Mouse (Mus musculus) heart, embryonic 15.5 days (tissue): ENCODE measurements at regions not wholly inside any gene's neighbourhood (a gene's known extent, or its start where the extent isn't known, plus 50 kb on each side); places are given as distances from the start of the nearest gene placed in this dataset.
"Not testable (repeated sequence)": the region's sequence is repeated elsewhere in the genome, so short reads cannot be mapped to it uniquely, and the experiment has no call there.

ENCODE experiments used
- ATAC-seq: fragments of 200-750 bp; cut with Nextera tagmentation; replicated peaks from 2 replicates; pipeline ENCODE4 v1.8.0; 2017; ENCODE audit warnings: low read depth, moderate TSS enrichment; ENCODE audit not compliant: insufficient number of reproducible peaks, insufficient read depth, low FRiP score
- H3K27ac ChIP-seq: fragments of 300-500 bp; sonication (generic); 2 replicates; pipeline ENCODE4 v1.5.1; 2015; ENCODE audit warnings: mild to moderate bottlenecking, inconsistent platforms
- H3K27me3 ChIP-seq: fragments of 300-500 bp; sonication (generic); 2 replicates; pipeline ENCODE4 v1.6.1; 2015; ENCODE audit warnings: inconsistent platforms
- H3K36me3 ChIP-seq: fragments of 300-500 bp; sonication (generic); 2 replicates; pipeline ENCODE4 v1.6.1; 2015; ENCODE audit warnings: mild to moderate bottlenecking, inconsistent platforms
- H3K4me1 ChIP-seq: fragments of 300-500 bp; sonication (generic); replicated peaks from 2 replicates; pipeline ENCODE4 v1.6.1; 2015; ENCODE audit warnings: inconsistent platforms
- H3K4me2 ChIP-seq: fragments of 300-500 bp; sonication (generic); 2 replicates; pipeline ENCODE4 v1.6.1; 2015; ENCODE audit warnings: inconsistent platforms, mild to moderate bottlenecking, moderate library complexity
- H3K4me3 ChIP-seq: fragments of 300-500 bp; sonication (generic); 2 replicates; pipeline ENCODE4 v1.5.1; 2015; ENCODE audit warnings: mild to moderate bottlenecking, inconsistent platforms
- H3K9ac ChIP-seq: fragments of 300-500 bp; sonication (generic); 2 replicates; pipeline ENCODE4 v1.6.1; 2015; ENCODE audit warnings: mild to moderate bottlenecking, inconsistent platforms
- H3K9me3 ChIP-seq: fragments of 300-500 bp; sonication (generic); replicated peaks from 2 replicates; pipeline ENCODE4 v1.6.1; 2016; ENCODE audit warnings: inconsistent platforms
- WGBS: fragments of 180-500 bp; shearing (Covaris S2); methylation state at CpG from one replicate; pipeline ENCODE4 v1.1.7; 2015; ENCODE audit warnings: mixed read lengths; 5-methylcytosine and 5-hydroxymethylcytosine counted together

DNA sequence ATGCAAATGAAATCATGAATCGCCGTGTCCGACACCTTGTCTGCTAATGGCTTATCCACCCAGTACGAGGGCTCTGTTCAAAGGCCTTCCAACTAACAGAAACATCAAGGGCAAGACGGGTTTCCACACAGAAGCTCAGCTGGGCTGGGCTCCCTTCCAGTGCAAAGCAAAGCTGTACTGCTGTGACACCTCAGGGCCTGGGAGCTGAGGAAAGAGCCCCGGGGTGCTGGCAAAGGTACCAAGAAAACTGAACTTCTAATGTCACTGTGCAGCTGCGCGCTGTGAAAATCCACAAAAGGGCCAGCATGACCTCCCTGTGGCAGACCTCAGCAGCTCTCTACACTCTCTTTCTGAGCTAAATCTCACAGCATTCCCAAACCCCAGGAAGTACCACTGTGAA is 173.7 kb upstream of the Pum3 start:
- WGBS, result 18% methylated on average over 8 of the region's 8 CpGs

DNA sequence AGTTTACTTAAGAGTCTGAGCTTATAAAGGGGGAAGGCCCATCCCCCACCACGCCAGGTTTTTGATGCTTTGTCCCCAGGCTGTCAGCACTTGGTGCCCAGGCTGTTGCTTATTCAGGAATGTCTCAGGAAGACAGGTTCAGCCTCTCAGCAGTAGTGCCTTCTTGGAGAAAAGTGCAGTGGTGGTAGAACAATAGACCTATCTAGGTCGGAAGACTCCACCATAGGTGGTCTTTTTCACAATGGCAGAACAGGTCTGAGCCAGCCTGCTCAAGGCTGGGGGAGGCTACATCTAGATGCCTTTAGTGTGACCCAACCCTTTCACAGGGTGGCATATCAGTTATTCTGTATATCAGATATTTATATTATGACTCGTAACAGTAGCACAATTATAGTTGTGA is 171.9 kb upstream of the Pum3 start:
- Histone ChIP-seq H3K4me1 (peaks cover 3% of the 10 kb centered on the region; the same call in 1 of the 2 replicates), H3K36me3 (no peaks in the 10 kb centered on the region), H3K27me3 (no peaks in the 10 kb centered on the region), H3K4me3 (no peak overlapping the region), H3K9ac (no peak overlapping the region), H3K27ac (no peak overlapping the region), H3K4me2 (no peak overlapping the region), H3K9me3 (no peaks in the 10 kb centered on the region)
- whole genome bisulfite sequencing, result 82% methylated on average over 3 of the region's 3 CpGs
- no peak for ATAC-seq

More for the DNA sequence above, 173.7 kb upstream of the Pum3 start:
- Histone ChIP-seq H3K9me3 (no peaks in the 10 kb centered on the region), H3K27me3 (no peaks in the 10 kb centered on the region), H3K4me1 (peaks cover 3% of the 10 kb centered on the region; the same call in 1 of the 2 replicates), H3K27ac (no peak overlapping the region), H3K9ac (no peak overlapping the region), H3K36me3 (no peaks in the 10 kb centered on the region), H3K4me2 (no peak overlapping the region), H3K4me3 (no peak overlapping the region)
- ATAC-seq, result no peak

DNA sequence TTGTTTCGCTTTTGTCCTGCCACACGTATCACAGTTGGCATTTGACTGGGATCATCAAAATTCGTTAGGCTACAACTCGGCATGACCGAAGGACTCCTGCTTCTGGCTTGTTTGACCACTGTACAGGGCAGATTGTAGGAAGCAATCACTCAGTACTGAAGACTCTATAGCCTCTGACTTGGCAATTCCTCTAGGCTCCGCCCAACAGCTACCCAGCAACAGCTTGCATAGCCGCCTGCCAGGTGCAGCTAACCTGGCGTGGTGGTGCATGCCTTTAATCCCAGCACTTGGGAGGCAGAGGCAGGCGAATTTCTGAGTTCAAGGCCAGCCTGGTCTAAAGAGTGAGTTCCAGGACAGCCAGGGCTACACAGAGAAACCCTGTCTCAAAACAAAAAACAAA is 170.8 kb upstream of the Pum3 start:
- not testable (repeated sequence) for H3K4me2 ChIP-seq, ATAC-seq, H3K4me3 ChIP-seq, H3K27me3 ChIP-seq, H3K9ac ChIP-seq, H3K27ac ChIP-seq, H3K36me3 ChIP-seq, H3K9me3 ChIP-seq, H3K4me1 ChIP-seq
- 89% methylated on average over 9 of the region's 9 CpGs for WGBS

DNA sequence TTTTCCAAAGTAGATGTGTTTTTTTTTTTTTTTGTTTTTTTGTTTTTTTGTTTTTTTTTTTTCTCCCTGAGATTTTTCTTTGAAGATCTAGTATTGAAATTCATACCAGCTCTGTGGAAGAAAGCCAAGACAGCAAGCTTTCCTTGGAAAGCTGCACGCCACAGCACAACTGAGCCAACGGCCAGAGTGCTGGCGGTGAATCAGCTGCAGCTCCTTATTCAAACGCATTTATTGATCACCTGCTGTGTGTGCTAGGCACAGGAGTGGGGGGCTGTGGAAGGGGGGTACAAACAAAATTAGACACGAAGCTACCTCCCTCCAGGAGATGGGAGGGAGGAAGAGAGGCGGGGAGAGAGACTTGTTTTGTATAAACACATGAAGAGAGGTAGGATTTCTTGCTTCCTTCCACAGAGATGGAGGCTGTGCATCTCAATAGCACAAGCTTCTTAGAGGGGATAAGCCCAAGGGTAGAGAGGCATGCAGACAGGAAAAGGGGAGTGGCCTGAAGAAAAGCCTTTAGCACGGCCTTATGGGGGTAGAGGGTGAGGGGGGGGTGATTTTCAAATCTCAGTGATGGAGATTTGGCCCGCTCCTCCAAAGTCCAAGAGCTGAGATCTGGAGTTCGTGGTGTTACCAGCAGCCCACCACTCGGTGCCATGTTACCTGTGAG is 170.1 kb upstream of the Pum3 start:
- Histone ChIP-seq H3K4me2 (no peak overlapping the region), H3K27me3 (no peaks in the 10 kb centered on the region), H3K9me3 (no peaks in the 10 kb centered on the region), H3K36me3 (no peaks in the 10 kb centered on the region), H3K9ac (no peak overlapping the region), H3K4me3 (no peak overlapping the region), H3K4me1 (peaks cover 3% of the 10 kb centered on the region; the same call in 1 of the 2 replicates), H3K27ac (no peak overlapping the region)
- no peak for ATAC-seq
- 56% methylated on average over 10 of the region's 10 CpGs for WGBS

DNA sequence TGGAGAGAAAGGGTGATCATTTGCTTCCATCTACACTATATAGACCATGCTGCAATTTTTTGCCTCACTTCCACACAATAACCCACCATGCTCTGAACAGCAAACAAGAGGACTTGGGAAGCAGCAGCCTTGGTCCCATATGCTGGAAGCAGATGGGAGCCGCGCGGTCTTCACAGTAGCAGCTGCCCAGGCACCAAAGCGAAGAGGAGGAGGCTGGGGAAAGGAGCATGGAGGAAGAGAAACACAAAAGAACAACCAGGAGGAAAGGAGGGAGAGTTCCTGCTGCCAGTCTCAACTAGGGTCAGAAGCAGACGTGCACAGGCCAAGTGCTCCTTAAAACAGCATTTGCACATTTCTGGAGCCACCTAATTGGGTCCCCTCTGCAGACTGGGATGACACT is 168.7 kb upstream of the Pum3 start:
- Histone ChIP-seq H3K9ac (no peak overlapping the region), H3K4me1 (peaks cover 3% of the 10 kb centered on the region; the same call in 1 of the 2 replicates), H3K4me2 (no peak overlapping the region), H3K9me3 (no peaks in the 10 kb centered on the region), H3K4me3 (no peak overlapping the region), H3K36me3 (no peaks in the 10 kb centered on the region), H3K27ac (no peak overlapping the region), H3K27me3 (no peaks in the 10 kb centered on the region)
- WGBS, result 82% methylated on average over 5 of the region's 5 CpGs
- ATAC-seq, result no peak

DNA sequence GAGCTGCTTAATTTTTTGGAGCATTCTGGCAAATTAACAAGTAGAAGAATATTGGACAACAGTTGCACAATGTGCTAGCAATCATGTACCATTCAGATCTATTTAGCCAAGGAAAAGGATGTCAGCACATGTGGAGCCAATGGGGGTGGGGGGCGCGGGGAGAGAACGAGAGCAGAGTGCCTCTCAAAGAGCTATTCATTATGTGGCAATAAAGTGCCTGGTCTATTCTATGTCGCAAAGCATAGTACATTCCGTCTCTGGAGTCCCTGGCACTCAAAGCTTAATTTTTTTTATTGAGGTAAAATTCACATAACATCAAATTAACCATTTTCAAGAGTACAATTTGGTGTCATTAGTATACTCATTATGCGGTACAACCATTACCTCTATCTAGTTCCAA is 155.9 kb upstream of the Pum3 start:
- Histone ChIP-seq H3K36me3 (no peaks in the 10 kb centered on the region), H3K27me3 (no peaks in the 10 kb centered on the region), H3K4me3 (no peak overlapping the region), H3K27ac (no peak overlapping the region), H3K4me1 (peaks cover 14% of the 10 kb centered on the region), H3K9me3 (no peaks in the 10 kb centered on the region), H3K4me2 (no peak overlapping the region), H3K9ac (no peak overlapping the region)
- no peak for ATAC-seq
- 88% methylated on average over 6 of the region's 6 CpGs for WGBS

DNA sequence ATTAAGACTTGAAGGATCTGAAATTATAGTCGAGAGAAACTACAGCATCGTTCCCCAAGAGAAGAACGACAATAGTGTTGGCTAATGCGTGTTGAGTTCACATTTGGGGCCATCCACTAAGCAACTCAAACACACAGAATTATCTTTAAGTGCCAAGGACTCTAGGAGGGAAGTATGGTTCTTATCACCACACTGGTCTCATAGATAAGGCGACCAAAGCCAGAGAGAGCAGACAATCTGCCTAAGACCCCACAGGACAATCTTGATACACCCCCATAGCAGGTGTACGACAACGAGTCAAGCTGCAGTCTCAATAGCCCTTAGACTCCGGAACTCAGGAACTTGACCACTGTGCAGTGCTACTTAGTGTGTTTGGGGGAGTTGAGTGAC is 152.5 kb upstream of the Pum3 start:
- H3K4me3 ChIP-seq, result no peak overlapping the region
- no peak for ATAC-seq
- 23% methylated on average over 8 of the region's 8 CpGs for WGBS

DNA sequence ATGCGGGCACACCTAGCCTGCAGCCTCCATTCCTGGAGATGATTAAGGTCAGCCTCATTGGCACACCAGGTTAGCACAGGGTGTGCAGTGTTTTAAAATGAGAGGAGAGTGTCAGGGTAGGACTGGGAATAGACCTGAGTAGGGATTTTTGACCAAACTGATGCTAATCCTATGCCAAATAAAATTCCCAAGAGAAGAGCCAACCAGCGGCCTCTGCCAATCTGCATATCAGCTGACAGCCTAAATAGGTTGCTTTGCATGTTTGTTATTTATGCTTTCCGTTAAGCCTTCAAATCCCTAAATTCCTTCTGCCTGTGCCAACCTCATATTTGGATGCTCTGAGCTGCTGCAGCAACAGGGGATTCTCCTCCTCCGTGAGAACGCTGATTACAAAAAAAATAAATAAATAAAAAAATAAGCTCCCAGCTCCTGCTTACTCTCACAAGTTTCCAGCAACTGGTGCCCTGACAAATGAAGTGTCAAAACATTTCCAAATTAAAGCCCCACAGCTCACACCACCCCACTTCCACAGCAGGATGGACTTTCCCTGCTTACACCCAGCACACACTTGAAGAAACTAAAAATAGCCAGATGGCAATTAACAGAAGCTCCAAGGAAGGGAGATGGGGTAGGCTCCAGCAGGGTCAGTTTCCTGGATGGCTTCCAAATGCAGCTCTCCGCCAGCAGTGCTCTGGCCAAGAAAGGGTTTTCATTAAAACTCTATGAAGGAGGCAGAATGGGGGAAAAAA is 151.9 kb upstream of the Pum3 start:
- 21% methylated on average over 6 of the region's 6 CpGs for WGBS
- Histone ChIP-seq H3K36me3 (no peaks in the 10 kb centered on the region), H3K9me3 (no peaks in the 10 kb centered on the region), H3K4me2 (peak overlapping the region; percentile 45), H3K27ac (peak overlapping the region; percentile 42), H3K4me3 (peak overlapping the region; percentile 15), H3K4me1 (peaks cover 14% of the 10 kb centered on the region), H3K9ac (no peak overlapping the region), H3K27me3 (no peaks in the 10 kb centered on the region)
- ATAC-seq, result peak; percentile 60; the same call in 1 of the 2 replicates

More for the DNA sequence above, 152.5 kb upstream of the Pum3 start:
- H3K4me1 ChIP-seq, result peaks cover 14% of the 10 kb centered on the region
- no peaks in the 10 kb centered on the region for H3K9me3 ChIP-seq
- no peaks in the 10 kb centered on the region for H3K27me3 ChIP-seq
- peak overlapping the region; percentile 42; the same call in 1 of the 2 replicates for H3K27ac ChIP-seq
- H3K9ac ChIP-seq, result no peak overlapping the region
- H3K4me2 ChIP-seq, result peak overlapping the region; percentile 45
- H3K36me3 ChIP-seq, result no peaks in the 10 kb centered on the region

DNA sequence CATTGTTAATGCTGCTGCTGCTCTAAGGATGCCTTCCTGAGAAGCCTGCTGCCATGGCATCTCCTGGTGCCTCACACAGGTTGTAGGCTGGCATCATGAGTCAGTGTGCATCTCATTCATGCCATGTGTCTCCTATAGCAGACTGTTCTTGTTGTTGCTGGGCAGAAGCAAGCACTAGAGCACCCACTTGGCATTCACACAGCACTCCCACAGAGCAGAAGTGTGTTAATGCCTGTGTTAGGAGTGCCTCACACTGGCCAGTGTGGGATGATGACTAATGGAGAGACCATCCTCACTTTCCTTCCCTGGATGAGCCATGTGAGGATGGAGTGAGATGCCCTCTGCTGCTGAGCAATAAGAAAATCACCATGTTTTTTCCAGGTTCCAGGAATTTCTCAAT is 146.9 kb upstream of the Pum3 start:
- Histone ChIP-seq H3K36me3 (no peaks in the 10 kb centered on the region), H3K4me2 (no peak overlapping the region), H3K27ac (no peak overlapping the region), H3K27me3 (no peaks in the 10 kb centered on the region), H3K4me1 (peaks cover 5% of the 10 kb centered on the region), H3K4me3 (no peak overlapping the region), H3K9me3 (no peaks in the 10 kb centered on the region), H3K9ac (no peak overlapping the region)
- no peak for ATAC-seq

DNA sequence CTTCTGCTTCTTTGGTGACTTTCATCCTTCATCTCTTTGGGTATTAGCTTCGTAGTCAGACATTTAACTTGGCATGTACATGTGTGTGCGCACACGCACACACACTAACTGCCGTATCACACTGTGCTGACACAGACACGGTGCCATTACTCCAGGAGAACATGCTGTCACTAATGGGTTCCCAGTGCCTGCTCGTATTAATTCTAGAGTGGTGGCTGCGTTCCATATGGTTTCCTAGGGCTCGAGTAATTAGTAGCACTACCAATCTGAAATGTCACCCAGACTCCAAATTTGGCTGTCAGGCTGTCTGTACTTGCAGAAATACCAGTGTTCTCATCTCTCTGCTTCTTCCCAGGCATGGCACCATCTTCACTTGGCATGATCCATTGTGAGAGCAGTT is 137.3 kb upstream of the Pum3 start:
- no peak overlapping the region for H3K27ac ChIP-seq
- ATAC-seq, result no peak
- WGBS, result 88% methylated on average over 8 of the region's 8 CpGs
- H3K27me3 ChIP-seq, result no peaks in the 10 kb centered on the region
- no peak overlapping the region for H3K4me2 ChIP-seq
- no peaks in the 10 kb centered on the region for H3K36me3 ChIP-seq
- H3K9me3 ChIP-seq, result no peaks in the 10 kb centered on the region
- no peak overlapping the region for H3K4me3 ChIP-seq
- H3K9ac ChIP-seq, result no peak overlapping the region
- H3K4me1 ChIP-seq, result no peaks in the 10 kb centered on the region

DNA sequence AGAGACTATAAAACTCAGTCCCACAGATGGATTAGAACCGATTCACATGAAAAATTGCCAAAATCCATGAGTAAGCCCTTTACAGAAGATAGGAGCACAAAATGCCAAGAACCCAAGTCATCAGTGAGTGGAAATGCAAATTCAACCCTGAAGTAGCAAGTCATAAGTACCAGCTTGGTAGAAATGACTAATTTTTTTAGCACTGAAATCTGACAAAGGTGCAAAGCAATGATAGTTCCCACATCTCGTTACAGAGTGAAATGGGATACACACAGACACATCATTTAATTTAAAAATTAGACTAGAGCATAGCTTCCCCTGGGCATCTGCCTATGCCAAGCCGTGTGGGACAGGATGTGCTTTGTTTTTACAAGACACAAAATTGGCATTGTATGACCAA is 136.4 kb upstream of the Pum3 start:
- H3K4me1 ChIP-seq, result no peaks in the 10 kb centered on the region
- no peaks in the 10 kb centered on the region for H3K27me3 ChIP-seq
- no peaks in the 10 kb centered on the region for H3K36me3 ChIP-seq
- ATAC-seq, result no peak
- no peak overlapping the region for H3K27ac ChIP-seq
- H3K9me3 ChIP-seq, result no peaks in the 10 kb centered on the region
- WGBS, result 71% methylated on average over 3 of the region's 3 CpGs
- no peak overlapping the region for H3K4me3 ChIP-seq
- no peak overlapping the region for H3K4me2 ChIP-seq
- H3K9ac ChIP-seq, result no peak overlapping the region

DNA sequence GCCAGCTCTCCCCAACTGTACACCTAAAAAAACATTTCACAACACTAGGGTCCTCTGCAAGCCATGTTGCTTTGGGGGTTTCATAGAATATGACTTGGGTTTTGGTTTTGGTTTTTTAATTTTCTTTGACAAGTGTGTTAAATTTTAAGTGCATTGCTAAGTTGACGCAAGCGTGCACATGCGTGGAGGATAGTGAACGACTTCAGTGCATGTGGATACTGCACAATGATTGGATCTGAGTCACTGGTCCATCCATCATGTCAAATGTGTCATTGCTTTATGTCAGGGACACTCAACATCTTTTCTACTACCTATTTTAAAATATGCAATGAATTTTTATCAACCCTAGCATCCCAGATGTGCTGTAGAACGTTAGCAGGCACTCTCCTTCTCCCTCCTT is 134.5 kb upstream of the Pum3 start:
- Histone ChIP-seq H3K4me1 (no peaks in the 10 kb centered on the region), H3K9ac (no peak overlapping the region), H3K4me3 (no peak overlapping the region), H3K4me2 (no peak overlapping the region), H3K27me3 (no peaks in the 10 kb centered on the region), H3K27ac (no peak overlapping the region), H3K9me3 (no peaks in the 10 kb centered on the region), H3K36me3 (no peaks in the 10 kb centered on the region)
- no peak for ATAC-seq
- WGBS, result 72% methylated on average over 5 of the region's 5 CpGs
